Mouse (Mus musculus): ENCODE data around the gene D430041D05Rik.

DNA sequence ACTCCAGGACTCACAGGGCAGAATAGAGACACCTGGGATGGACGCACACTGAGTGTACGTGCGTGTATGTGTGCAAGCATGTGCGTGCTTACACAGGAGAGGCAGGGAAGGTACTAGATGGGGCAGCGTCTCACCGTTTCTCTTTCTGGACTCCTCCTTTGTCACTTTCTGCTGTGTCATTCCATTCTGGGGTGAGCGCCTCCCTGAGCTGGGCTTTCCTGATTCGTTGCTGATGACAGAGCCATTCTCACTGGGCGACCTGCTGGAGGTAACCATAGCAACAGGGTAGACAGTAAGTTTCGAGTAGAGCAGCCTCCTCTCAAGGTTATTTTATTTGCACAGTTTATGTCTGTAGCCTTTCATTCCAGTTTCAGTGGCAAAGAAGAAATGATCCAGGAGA is 202.9 kb downstream of the D430041D05Rik start:
- no peak for TF ChIP-seq CTCF (IDR thresholded peaks at IDR 0.05; ENCODE audit: low read depth, low read length)
- TF ChIP-seq POLR2A (IDR thresholded peaks at IDR 0.05; ENCODE audit: borderline replicate concordance, low read depth, low read length), result no peak
